Mouse (Mus musculus) heart, adult 2 months (tissue): ENCODE data around the gene Mlh1. TPM values are rescaled to one million over a fixed set of nuclear protein-coding genes. Genes with fewer than 3 reads are reported as not detected.
A peak's percentile ranks its signal among the peaks of the same experiment; 100 is the strongest.

Experiments
- DNase-seq, 2 experiments: peaks; one replicate each; pipeline ENCODE4 v3.0.0; 2021
- H3K27ac ChIP-seq: fragments of 200-600 bp; 2 replicates; pipeline ENCODE4 v1.8.1; 2022
- H3K27me3 ChIP-seq: fragments of 200-500 bp; 2 replicates; pipeline ENCODE4 v1.6.1; 2012; ENCODE audit warnings: mild to moderate bottlenecking, low read length, inconsistent platforms, mixed read lengths; ENCODE audit not compliant: control insufficient read depth, insufficient read depth
- H3K36me3 ChIP-seq: fragments of 200-500 bp; 2 replicates; pipeline ENCODE4 v1.6.1; 2012; ENCODE audit warnings: low read length, inconsistent platforms; ENCODE audit not compliant: control insufficient read depth, insufficient read depth
- H3K4me1 ChIP-seq: fragments of 200-500 bp; 2 replicates; pipeline ENCODE4 v1.6.1; 2011; ENCODE audit warnings: low read length; ENCODE audit not compliant: control insufficient read depth, insufficient read depth
- H3K4me3 ChIP-seq: fragments of 200-600 bp; 2 replicates; pipeline ENCODE4 v1.8.1; 2022
- H3K79me2 ChIP-seq: fragments of 200-500 bp; replicated peaks from 2 replicates; pipeline ENCODE4 v1.6.1; 2012; ENCODE audit warnings: mild to moderate bottlenecking, inconsistent platforms, low read length, moderate library complexity, mixed read lengths; ENCODE audit not compliant: control insufficient read depth, insufficient read depth
- H3K9ac ChIP-seq: fragments of 200-500 bp; 2 replicates; pipeline ENCODE4 v1.6.1; 2012; ENCODE audit warnings: low read depth, mild to moderate bottlenecking, control low read depth, inconsistent platforms, low read length, mixed read lengths
- CTCF ChIP-seq: fragments of 200-600 bp; IDR thresholded peaks from 2 replicates; pipeline ENCODE4 v1.8.1; 2022; ENCODE audit warnings: antibody characterized with exemption, mild to moderate bottlenecking, moderate library complexity
- EP300 ChIP-seq: fragments of 200-500 bp; IDR thresholded peaks from 2 replicates; pipeline ENCODE4 v1.6.1; 2011; ENCODE audit warnings: low read depth, low read length, control low read depth; ENCODE audit not compliant: insufficient read depth
- POLR2A ChIP-seq: fragments of 200-500 bp; IDR thresholded peaks from 2 replicates; pipeline ENCODE4 v1.6.1; 2011; ENCODE audit warnings: mild to moderate bottlenecking, low read depth, low read length, control low read depth; ENCODE audit not compliant: insufficient read depth
- WGBS: fragments of 180-500 bp; shearing (Covaris S2); methylation state at CpG from one replicate; pipeline ENCODE4 v1.1.7; 2018; 5-methylcytosine and 5-hydroxymethylcytosine counted together
- intact Hi-C: fragments of 180-260 bp; cut with DNase I; formaldehyde crosslinking; loops from one replicate; pipeline ENCODE4 v1.15.1; 2025
- polyA plus RNA-seq: library from polyadenylated mRNA; depleted of rRNA; stranded (reverse); fragments of >200 nt; gene quantifications from 2 replicates; pipeline ENCODE4 v1.2.3, GENCODE M21; 2012
- total RNA-seq, 2 experiments: library from RNA; stranded (reverse); gene quantifications; 2 replicates each; pipeline ENCODE4 v1.2.3; 2021

Gene Mlh1
- total and polyA plus RNA-seq, 3 experiments, result 6.1 to 12.6 (median 7.1) TPM

- 74% methylated on average over 11 of the region's 11 CpGs for WGBS
- intact Hi-C loops, result no loop called here
Observed at GRCm38 (mm10) chr9:111290539-111291100, 19.0 kb upstream of the Mlh1 start.

GRCm38 (mm10) chr9:111289832-111290339 is 18.3 kb upstream of the Mlh1 start:
- intact Hi-C loops, result no loop called here
- 0 out of 2 replicates have a peak, but pooled peaks have one; percentile 51 for TF ChIP-seq EP300
- TF ChIP-seq CTCF, result no peak
- Histone ChIP-seq H3K27me3 (no peaks in the 10 kb centered on the region), H3K9ac (no peak overlapping the region), H3K4me3 (no peak overlapping the region), H3K4me1 (peaks cover 2% of the 10 kb centered on the region), H3K27ac (no peak overlapping the region), H3K79me2 (no peaks in the 10 kb centered on the region), H3K36me3 (no peaks in the 10 kb centered on the region)
- 15% methylated on average over 21 of the region's 21 CpGs for WGBS
- peak; percentile 88 to 96 for DNase-seq

More at GRCm38 (mm10) chr9:111290539-111291100, 19.0 kb upstream of the Mlh1 start:
- Histone ChIP-seq H3K4me1 (peaks cover 2% of the 10 kb centered on the region), H3K79me2 (no peaks in the 10 kb centered on the region), H3K27ac (no peak overlapping the region), H3K4me3 (no peak overlapping the region), H3K36me3 (no peaks in the 10 kb centered on the region), H3K9ac (no peak overlapping the region), H3K27me3 (no peaks in the 10 kb centered on the region)
- TF ChIP-seq POLR2A, result no peak
- TF ChIP-seq CTCF, result no peak
- TF ChIP-seq EP300, result no peak
- DNase-seq, result no peak

DNA sequence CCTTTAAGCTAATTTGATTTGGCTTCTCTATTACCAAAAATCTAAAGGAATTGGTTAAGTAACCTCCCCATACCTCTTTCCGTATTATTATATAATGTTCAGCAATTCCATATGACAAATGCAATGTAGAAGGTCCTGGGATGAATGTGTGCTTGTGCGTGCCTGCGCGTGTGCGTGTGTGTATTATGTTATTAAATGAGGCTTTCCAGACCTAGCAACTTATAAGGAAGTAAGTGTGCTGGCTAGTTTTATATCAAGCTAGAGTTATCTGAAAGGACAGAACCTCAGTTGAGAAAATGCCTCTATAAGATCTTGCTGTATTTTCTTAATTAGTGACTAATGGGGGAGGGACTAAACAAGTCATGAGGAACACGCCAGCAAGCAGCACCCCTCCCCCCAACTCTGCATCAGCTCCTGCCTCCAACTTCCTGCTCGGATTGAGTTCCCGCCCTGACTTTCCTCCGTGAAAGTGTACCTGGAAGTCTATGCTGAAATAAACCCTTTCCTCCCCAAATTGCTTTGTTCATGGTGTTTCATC is 17.8 kb upstream of the Mlh1 start:
- Histone ChIP-seq H3K27ac (no peak overlapping the region), H3K36me3 (no peaks in the 10 kb centered on the region), H3K27me3 (no peaks in the 10 kb centered on the region), H3K79me2 (no peaks in the 10 kb centered on the region), H3K4me3 (no peak overlapping the region), H3K4me1 (peaks cover 2% of the 10 kb centered on the region), H3K9ac (no peak overlapping the region)
- DNase-seq, result no peak
- TF ChIP-seq CTCF (no peak), POLR2A (no peak), EP300 (no peak)
- intact Hi-C loops, result no loop called here
- WGBS, result 54% methylated on average over 9 of the region's 9 CpGs

GRCm38 (mm10) chr9:111287956-111288355 is 16.4 kb upstream of the Mlh1 start:
- WGBS, result 91% methylated on average over 4 of the region's 4 CpGs
- intact Hi-C loops, result no loop called here
- H3K4me1 ChIP-seq, result peaks cover 2% of the 10 kb centered on the region
- H3K27me3 ChIP-seq, result no peaks in the 10 kb centered on the region
- H3K4me3 ChIP-seq, result no peak overlapping the region
- H3K27ac ChIP-seq, result no peak overlapping the region
- no peaks in the 10 kb centered on the region for H3K79me2 ChIP-seq
- no peak for DNase-seq
- no peaks in the 10 kb centered on the region for H3K36me3 ChIP-seq
- no peak for TF ChIP-seq POLR2A
- no peak for TF ChIP-seq EP300
- TF ChIP-seq CTCF, result no peak
- no peak overlapping the region for H3K9ac ChIP-seq

GRCm38 (mm10) chr9:111286468-111286867 is 14.9 kb upstream of the Mlh1 start:
- no peak overlapping the region for H3K4me3 ChIP-seq
- no peaks in the 10 kb centered on the region for H3K27me3 ChIP-seq
- no peaks in the 10 kb centered on the region for H3K79me2 ChIP-seq
- H3K36me3 ChIP-seq, result no peaks in the 10 kb centered on the region
- no peak overlapping the region for H3K9ac ChIP-seq
- no peak overlapping the region for H3K27ac ChIP-seq
- TF ChIP-seq EP300 (no peak), CTCF (no peak), POLR2A (no peak)
- intact Hi-C loops, result no loop called here
- WGBS, result 74% methylated on average over 2 of the region's 2 CpGs
- no peak for DNase-seq
- H3K4me1 ChIP-seq, result peaks cover 2% of the 10 kb centered on the region

- Histone ChIP-seq H3K9ac (no peak overlapping the region), H3K4me3 (no peak overlapping the region), H3K27me3 (no peaks in the 10 kb centered on the region), H3K4me1 (peaks cover 2% of the 10 kb centered on the region), H3K79me2 (no peaks in the 10 kb centered on the region), H3K27ac (no peak overlapping the region), H3K36me3 (no peaks in the 10 kb centered on the region)
- no peak for DNase-seq
- TF ChIP-seq EP300, result no peak
- no peak for TF ChIP-seq POLR2A
- no peak for TF ChIP-seq CTCF
- intact Hi-C loops, result no loop called here
- WGBS, result 19% methylated on average over 5 of the region's 5 CpGs
Observed at GRCm38 (mm10) chr9:111285676-111286075, 14.1 kb upstream of the Mlh1 start.
